Mouse (Mus musculus) midbrain, embryonic 13.5 days (tissue): ENCODE data around the gene Speg. TPM values are rescaled to one million over a fixed set of nuclear protein-coding genes. Genes with fewer than 3 reads are reported as not detected.

Experiments
- ATAC-seq: fragments of 200-750 bp; cut with Nextera tagmentation; 2 replicates; pipeline ENCODE4 v1.8.0; 2017; ENCODE audit warnings: mild to moderate bottlenecking, moderate TSS enrichment, moderate library complexity
- H3K27ac ChIP-seq: fragments of 300-500 bp; sonication (generic); 2 replicates; pipeline ENCODE4 v1.5.1; 2015; ENCODE audit warnings: inconsistent platforms, mild to moderate bottlenecking, moderate library complexity
- H3K27me3 ChIP-seq: fragments of 300-500 bp; sonication (generic); 2 replicates; pipeline ENCODE4 v1.6.1; 2015; ENCODE audit warnings: mild to moderate bottlenecking, inconsistent platforms
- H3K36me3 ChIP-seq: fragments of 300-500 bp; sonication (generic); 2 replicates; pipeline ENCODE4 v1.6.1; 2015; ENCODE audit warnings: mild to moderate bottlenecking, inconsistent platforms
- H3K4me1 ChIP-seq: fragments of 300-500 bp; sonication (generic); replicated peaks from 2 replicates; pipeline ENCODE4 v1.6.1; 2015; ENCODE audit warnings: inconsistent platforms
- H3K4me2 ChIP-seq: fragments of 300-500 bp; sonication (generic); replicated peaks from 2 replicates; pipeline ENCODE4 v1.6.1; 2015; ENCODE audit warnings: moderate library complexity, mild to moderate bottlenecking, inconsistent platforms
- H3K4me3 ChIP-seq: fragments of 300-500 bp; sonication (generic); replicated peaks from 2 replicates; pipeline ENCODE4 v1.5.1; 2015; ENCODE audit warnings: mild to moderate bottlenecking, inconsistent platforms
- H3K9ac ChIP-seq: fragments of 300-500 bp; sonication (generic); replicated peaks from 2 replicates; pipeline ENCODE4 v1.6.1; 2015; ENCODE audit warnings: mild to moderate bottlenecking, inconsistent platforms
- H3K9me3 ChIP-seq: fragments of 300-500 bp; sonication (generic); 2 replicates; pipeline ENCODE4 v1.6.1; 2016; ENCODE audit warnings: mild to moderate bottlenecking, inconsistent platforms
- WGBS: fragments of 180-500 bp; shearing (Covaris S2); methylation state at CpG from one replicate; pipeline ENCODE4 v1.1.7; 2015; 5-methylcytosine and 5-hydroxymethylcytosine counted together
- polyA plus RNA-seq: library from polyadenylated mRNA; unstranded; fragments of >200 nt; fragmentation: Nextera tagmentation; extraction: Ambion mirVana; gene quantifications from 2 replicates; pipeline ENCODE4 v1.2.1, GENCODE M21; 2015

Speg gene
- polyA plus RNA-seq, 1 experiment from 2014 or later, result 12.8 TPM

DNA sequence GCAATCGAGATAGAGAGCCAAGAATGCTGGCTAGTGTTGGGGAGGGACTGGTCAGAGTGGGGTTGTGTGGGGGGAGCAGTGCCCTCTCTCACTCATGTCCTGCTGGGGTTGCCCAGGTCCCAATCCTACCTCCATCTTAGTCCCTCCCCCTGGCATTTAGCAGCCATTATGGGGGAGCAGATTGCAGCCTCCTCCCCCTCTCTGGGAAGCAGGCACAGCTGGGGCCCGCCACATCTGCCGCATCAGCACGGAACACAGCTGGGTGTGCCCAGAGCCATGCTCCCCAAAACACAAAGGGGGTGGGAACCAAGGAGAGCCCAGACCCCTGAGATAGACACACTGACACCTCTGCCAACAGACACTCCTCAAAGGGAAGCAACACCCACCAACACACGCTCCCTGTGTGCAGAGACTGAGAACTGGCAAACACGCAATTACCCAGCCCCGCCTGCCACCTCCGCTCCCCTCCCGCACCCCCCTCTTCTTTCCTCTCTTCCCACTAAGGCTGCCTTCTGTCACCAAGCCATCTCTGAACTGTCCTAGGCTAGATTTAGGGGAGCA lies 70.1 kb downstream of the Speg start:
- peaks cover 8% of the 10 kb centered on the region; the same call in 1 of the 2 replicates for H3K36me3 ChIP-seq
- peak overlapping the region; percentile 51 for H3K9ac ChIP-seq
- peak overlapping the region; percentile 73 for H3K4me2 ChIP-seq
- H3K4me1 ChIP-seq, result peaks cover 94% of the 10 kb centered on the region
- peaks cover 16% of the 10 kb centered on the region for H3K27me3 ChIP-seq
- peak; percentile 5 for ATAC-seq
- H3K27ac ChIP-seq, result peak overlapping the region; percentile 94
- H3K4me3 ChIP-seq, result peak overlapping the region; percentile 27
- 8% methylated on average over 9 of the region's 9 CpGs for WGBS
- no peaks in the 10 kb centered on the region for H3K9me3 ChIP-seq

DNA sequence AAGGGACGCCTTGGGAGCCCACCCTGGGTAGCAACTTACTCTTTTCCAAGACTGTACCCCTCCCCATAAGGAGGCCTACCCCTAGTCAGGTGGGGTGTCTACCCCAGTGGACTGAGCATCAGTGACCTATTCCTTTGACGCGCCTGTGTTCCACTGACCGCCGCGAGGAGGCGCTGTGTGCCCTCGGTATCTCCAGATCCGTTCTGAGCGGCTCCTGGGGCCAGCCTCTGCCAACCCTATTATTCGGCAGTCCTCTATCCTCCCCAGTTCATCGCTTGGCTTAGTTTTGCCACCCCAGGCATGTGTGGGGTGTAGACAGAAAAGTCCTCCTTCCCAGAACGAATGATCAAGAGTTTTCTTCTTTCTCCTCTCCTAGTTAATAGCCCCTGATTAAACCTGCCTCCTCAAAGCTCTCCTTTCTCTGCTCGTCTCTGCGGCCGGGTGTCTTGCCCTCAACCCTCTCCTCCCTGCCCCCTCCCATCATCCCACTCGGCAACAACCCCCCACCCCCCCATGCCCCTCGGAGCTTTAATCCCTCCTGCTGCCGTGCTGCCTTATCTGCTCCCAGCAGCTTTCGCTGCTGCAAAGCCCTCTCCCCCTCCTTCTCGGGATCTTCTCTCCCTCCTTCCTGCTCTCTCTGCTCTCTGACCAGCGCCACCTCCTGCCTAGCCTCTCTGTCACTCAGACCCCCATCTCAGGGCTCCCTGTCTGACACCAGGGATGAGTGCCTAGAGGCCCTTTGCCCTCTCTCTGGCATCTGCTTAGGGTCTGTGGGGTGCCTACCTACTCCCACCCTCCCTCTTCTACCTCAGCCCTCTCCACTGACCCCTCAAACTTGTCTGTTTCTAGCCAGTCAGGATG lies 70.9 kb downstream of the Speg start:
- peak; percentile 19 for ATAC-seq
- Histone ChIP-seq H3K4me3 (peak overlapping the region; percentile 27), H3K9ac (peak overlapping the region; percentile 52), H3K9me3 (no peaks in the 10 kb centered on the region), H3K27ac (peak overlapping the region; percentile 94), H3K27me3 (peaks cover 22% of the 10 kb centered on the region), H3K4me1 (peaks cover 100% of the 10 kb centered on the region), H3K4me2 (peak overlapping the region; percentile 73), H3K36me3 (0 out of 2 replicates have a peak, but pooled peaks cover 2% of the 10 kb centered on the region)
- under 1% methylated on average over 22 of the region's 22 CpGs for WGBS

DNA sequence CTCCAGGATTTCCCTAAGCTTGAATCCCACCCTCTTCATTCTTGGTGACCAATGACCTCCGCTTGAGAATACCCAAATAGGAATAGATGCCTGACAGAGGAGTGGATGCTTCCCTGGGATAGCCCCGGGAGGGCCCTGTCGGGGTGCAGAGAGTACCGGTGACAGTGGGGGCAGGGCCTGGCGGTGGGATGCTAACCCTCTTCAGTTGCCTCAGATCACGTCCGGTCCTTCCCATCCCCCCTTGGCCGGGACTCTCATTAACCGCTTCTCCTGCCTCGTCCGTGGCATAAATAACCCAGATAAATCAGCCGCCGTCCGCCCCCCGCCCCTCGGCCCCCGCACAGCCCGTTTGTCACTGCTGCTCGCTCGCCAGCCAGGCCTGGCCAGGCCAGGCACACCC lies 71.6 kb downstream of the Speg start:
- peak overlapping the region; percentile 73 for H3K4me2 ChIP-seq
- no peaks in the 10 kb centered on the region for H3K36me3 ChIP-seq
- 2% methylated on average over 20 of the region's 20 CpGs for WGBS
- peaks cover 29% of the 10 kb centered on the region for H3K27me3 ChIP-seq
- H3K4me3 ChIP-seq, result 0 out of 2 replicates have a peak overlapping the region, but pooled peaks have one; percentile 13
- ATAC-seq, result no peak
- H3K4me1 ChIP-seq, result peaks cover 99% of the 10 kb centered on the region
- H3K9ac ChIP-seq, result peak overlapping the region; percentile 57
- peak overlapping the region; percentile 94 for H3K27ac ChIP-seq
- no peaks in the 10 kb centered on the region for H3K9me3 ChIP-seq

DNA sequence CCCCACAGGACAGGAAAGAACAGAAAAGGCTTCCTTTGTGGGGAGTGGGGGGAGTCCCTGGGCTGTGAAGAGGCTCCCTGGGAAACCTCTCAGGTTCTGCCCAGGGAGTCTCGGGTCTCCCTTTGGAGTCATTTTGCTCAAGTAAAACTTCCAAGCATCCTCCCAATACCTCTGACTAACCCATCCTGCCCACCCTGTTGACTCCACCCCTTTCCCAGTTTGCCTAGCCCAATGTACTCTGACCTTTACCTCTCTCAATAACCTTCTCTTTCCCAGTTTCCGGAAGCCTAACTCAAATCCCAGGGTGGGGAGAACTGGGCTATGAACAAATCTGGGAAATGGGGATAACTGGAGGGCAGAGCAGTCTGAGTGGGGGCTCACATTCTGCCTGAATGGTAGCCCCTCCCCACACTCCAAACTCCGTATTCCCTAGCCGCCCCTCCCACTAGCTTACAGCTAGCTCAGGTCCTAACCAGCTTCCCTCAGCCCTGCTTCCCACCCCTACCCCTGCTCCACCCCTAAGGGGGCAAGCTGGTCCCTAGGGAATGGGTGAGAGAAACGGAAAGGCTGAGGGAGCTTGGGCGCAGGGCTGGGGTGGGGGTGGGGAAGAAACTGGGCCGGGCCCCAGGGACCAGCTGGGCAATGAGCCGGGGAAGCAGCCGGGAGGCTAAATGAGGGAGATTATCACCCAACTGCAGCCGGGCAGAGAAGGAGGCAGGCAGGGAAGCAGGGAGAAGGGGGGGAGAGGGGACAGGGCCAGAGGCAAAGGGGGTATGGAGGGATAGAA lies 72.4 kb downstream of the Speg start:
- Histone ChIP-seq H3K4me2 (peak overlapping the region; percentile 73), H3K9me3 (no peaks in the 10 kb centered on the region), H3K36me3 (no peaks in the 10 kb centered on the region), H3K27me3 (peaks cover 37% of the 10 kb centered on the region), H3K4me1 (peaks cover 96% of the 10 kb centered on the region), H3K27ac (peak overlapping the region; percentile 94), H3K4me3 (peak overlapping the region; percentile 13), H3K9ac (peak overlapping the region; percentile 57)
- no peak; the same call in 1 of the 2 replicates for ATAC-seq
- 6% methylated on average over 10 of the region's 10 CpGs for whole genome bisulfite sequencing

DNA sequence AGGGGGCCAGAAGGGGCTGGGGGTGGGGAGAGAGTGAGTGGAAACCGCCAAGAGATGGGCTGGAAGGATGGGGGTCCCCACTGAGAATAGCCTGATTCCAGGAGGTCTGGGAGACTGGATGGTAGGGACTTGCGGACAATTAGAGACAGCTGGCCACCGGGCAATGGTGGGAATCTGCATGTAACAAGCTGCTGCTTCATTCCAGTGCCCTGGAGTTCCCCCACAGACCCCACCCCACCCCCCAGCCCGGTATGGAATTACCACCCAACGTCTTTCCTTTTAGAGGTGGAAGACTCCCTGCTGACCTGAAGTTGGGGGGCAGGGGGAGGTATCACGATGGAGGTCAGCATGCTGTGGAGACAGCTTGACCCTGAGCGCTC lies 72.9 kb downstream of the Speg start:
- H3K9ac ChIP-seq, result peak overlapping the region; percentile 51
- ATAC-seq, result no peak
- H3K36me3 ChIP-seq, result no peaks in the 10 kb centered on the region
- H3K9me3 ChIP-seq, result no peaks in the 10 kb centered on the region
- peak overlapping the region; percentile 94 for H3K27ac ChIP-seq
- peak overlapping the region; percentile 73 for H3K4me2 ChIP-seq
- WGBS, result 2% methylated on average over 7 of the region's 7 CpGs
- H3K4me3 ChIP-seq, result peak overlapping the region; percentile 13
- H3K4me1 ChIP-seq, result peaks cover 96% of the 10 kb centered on the region
- peaks cover 43% of the 10 kb centered on the region for H3K27me3 ChIP-seq

DNA sequence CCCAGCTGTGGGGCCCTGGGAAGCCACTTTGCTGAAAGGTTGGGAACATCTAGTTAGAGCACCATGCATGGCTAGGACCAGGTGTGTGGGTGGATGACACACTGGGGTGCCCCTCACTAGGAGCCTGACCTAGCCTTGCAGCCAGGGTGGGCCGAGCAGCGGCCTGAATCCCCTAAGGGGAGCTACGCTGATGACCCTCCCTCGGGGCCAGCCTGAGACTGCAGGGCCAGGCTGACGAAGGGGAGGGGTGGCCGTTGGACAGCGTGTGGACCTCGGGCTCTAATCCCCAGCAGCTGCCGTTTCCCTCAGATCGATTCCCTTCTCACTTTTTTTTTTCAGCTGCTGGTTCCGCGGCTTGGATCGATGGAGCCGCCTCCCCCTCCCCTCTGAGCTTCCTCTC lies 73.8 kb downstream of the Speg start:
- Histone ChIP-seq H3K4me2 (peak overlapping the region; percentile 73), H3K9me3 (no peaks in the 10 kb centered on the region), H3K27ac (peak overlapping the region; percentile 94), H3K4me3 (peak overlapping the region; percentile 48), H3K4me1 (peaks cover 94% of the 10 kb centered on the region), H3K9ac (peak overlapping the region; percentile 48), H3K27me3 (peaks cover 47% of the 10 kb centered on the region), H3K36me3 (no peaks in the 10 kb centered on the region)
- no peak for ATAC-seq
- WGBS, result 2% methylated on average over 13 of the region's 14 CpGs

DNA sequence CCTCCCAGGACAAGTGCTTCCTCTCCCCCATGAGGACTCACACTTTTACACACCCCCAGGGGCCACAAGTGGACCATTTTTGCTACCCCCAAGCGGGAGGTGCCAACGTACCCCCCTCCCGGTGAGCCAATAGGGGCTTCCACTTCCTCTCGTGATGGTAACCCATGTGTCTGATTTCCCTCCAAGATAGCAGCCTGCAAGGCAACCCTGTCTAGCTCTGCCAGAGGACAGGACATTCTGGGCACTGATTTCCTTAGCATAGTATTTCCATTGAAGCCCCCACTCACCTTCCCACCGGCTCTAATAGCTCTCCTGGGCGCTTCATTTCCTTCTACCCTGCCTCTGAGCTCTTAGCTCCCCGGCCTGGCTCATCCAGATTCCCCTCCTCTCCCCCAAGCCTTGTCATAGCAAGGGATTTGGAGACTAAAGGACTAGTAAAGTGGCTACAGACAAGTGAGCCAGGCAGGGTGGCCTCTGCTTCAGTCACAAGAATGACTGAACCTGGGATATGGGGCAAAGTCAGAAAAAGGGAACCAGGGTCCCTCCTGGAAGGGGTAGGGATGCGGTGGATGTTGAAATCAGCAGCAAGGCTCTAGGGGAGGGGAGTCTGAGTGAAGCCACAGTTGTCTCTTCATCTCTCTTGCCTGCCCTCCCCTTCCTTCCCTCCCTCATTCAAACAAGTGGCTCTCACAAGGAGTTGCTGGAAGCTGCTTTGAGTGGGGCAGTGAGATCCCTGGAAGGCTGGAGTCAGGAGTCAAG lies 74.5 kb downstream of the Speg start:
- Histone ChIP-seq H3K4me2 (peak overlapping the region; percentile 73), H3K9me3 (no peaks in the 10 kb centered on the region), H3K27me3 (peaks cover 51% of the 10 kb centered on the region), H3K36me3 (no peaks in the 10 kb centered on the region), H3K9ac (peak overlapping the region; percentile 48), H3K4me1 (peaks cover 94% of the 10 kb centered on the region), H3K4me3 (peak overlapping the region; percentile 48), H3K27ac (peak overlapping the region; percentile 94)
- ATAC-seq, result no peak
- WGBS, result 3% methylated on average over 8 of the region's 8 CpGs

DNA sequence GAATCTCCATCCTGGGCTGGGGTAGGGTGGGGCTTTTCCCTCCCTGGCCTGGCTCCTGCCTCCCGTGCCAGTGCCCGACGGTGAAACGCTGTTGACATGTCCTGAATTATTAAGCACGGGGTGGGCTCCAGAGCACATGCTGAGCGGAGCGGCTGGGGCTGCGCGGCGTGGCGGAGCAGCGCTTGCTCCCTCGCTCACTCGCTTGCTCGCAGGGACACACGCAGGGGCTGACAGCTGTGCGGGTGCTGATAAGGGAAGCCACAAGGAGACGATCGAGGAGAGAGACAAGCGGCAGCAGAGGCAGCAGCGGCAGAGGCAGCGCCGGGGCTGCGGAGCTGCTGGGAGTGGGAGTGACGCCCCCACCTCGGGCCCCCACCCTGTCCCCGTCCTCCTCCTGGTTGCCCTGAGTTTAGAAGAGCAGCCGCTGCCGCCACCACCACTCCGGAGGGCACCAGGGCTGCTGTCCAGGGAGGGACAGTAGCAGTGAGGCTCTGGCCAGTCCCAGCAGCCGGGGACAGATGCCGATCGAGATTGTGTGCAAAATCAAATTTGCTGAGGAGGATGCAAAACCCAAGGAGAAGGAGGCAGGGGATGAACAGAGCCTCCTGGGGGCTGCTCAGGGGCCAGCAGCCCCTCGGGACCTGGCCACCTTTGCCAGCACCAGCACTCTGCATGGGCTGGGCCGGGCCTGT lies 75.4 kb downstream of the Speg start, which contains the start of gene Asic4:
Gene Asic4 (plus strand): TSS at position 123 of the 692 bp plus-strand sequence.
- ATAC-seq, result peak; percentile 28
- peaks cover 55% of the 10 kb centered on the region for H3K27me3 ChIP-seq
- peak within 1 kb of the TSS; percentile 94 for H3K27ac ChIP-seq
- no peaks in the 10 kb centered on the region for H3K36me3 ChIP-seq
- no peaks in the 10 kb centered on the region for H3K9me3 ChIP-seq
- H3K4me3 ChIP-seq, result peak within 1 kb of the TSS; percentile 48
- H3K4me2 ChIP-seq, result peak within 1 kb of the TSS; percentile 73
- H3K9ac ChIP-seq, result peak within 1 kb of the TSS; percentile 78
- 2% methylated on average over 35 of the region's 35 CpGs for WGBS
- H3K4me1 ChIP-seq, result peaks cover 93% of the 10 kb centered on the region

DNA sequence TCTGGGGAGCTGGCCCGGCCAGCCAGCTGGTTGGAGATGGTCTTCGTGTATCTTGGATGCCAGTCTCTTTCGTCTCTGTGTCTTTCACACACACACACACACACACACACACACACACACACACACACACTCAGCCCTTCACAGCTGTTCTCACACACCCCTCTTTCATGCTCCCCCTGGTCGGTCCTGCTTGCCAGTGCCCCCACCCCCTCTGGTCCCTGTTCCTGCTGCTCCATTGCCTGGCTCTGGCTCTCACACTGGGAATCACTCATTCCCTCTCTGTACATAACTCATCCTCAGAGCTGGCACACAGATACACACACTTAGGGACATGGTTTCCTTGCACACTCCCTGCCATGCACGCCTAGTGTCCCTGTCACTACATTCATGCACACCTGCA lies 76.8 kb downstream of the Speg start:
- Histone ChIP-seq H3K4me3 (peak overlapping the region; percentile 48), H3K9ac (peak overlapping the region; percentile 78), H3K4me1 (peaks cover 93% of the 10 kb centered on the region), H3K4me2 (peak overlapping the region; percentile 73), H3K27ac (peak overlapping the region; percentile 94), H3K36me3 (no peaks in the 10 kb centered on the region), H3K27me3 (peaks cover 55% of the 10 kb centered on the region), H3K9me3 (no peaks in the 10 kb centered on the region)
- 45% methylated on average over 5 of the region's 5 CpGs for WGBS
- no peak for ATAC-seq

DNA sequence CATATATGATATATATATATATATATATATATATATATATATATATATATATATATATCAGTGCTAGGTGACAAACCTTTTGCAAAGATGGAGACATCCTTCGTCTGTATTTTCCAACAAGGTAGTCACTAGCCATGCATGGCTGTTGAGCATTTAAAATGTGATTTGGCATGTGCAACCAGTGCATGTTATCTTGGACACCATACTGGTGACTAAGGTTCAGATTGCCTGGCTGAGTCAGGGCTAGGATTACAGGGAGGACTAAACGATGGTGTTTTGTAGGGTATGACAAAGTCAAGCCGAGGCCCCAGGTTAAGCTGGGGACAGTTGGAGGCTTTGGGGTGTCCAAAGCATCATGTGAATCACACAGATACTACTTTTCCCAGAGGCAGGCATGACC lies 80.3 kb downstream of the Speg start:
- Histone ChIP-seq H3K4me1 (peaks cover 86% of the 10 kb centered on the region), H3K9ac (peak overlapping the region; percentile 37; the same call in 1 of the 2 replicates)
- no peak for ATAC-seq

More for the DNA sequence above, 80.3 kb downstream of the Speg start:
- WGBS, result 77% methylated on average over 3 of the region's 3 CpGs
- H3K4me3 ChIP-seq, result 0 out of 2 replicates have a peak overlapping the region, but pooled peaks have one; percentile 9
- no peaks in the 10 kb centered on the region for H3K9me3 ChIP-seq
- H3K27me3 ChIP-seq, result peaks cover 52% of the 10 kb centered on the region
- peak overlapping the region; percentile 73 for H3K4me2 ChIP-seq
- peak overlapping the region; percentile 89 for H3K27ac ChIP-seq
- H3K36me3 ChIP-seq, result no peaks in the 10 kb centered on the region
